33 mouse cellular contexts compared by ENCODE assay signal in genomic region chr13:31318008-31318407, GRCm38 (mm10).
"Had no signal": no experiment of that assay in that cellular context is flagged by ENCODE, and none has a peak within 500 bp of the region (broad histone marks: within the 10 kb centered on the region; RNA-seq: fewer than 3 reads in every experiment).

No protein-coding gene starts in this region.

- H3K4me2 ChIP-seq: limb, embryonic 12.5 days; limb, embryonic 13.5 days; limb, embryonic 15.5 days; liver, embryonic 11.5 days; liver, embryonic 12.5 days; liver, embryonic 13.5 days; liver, embryonic 15.5 days; lung, embryonic 14.5 days; lung, embryonic 15.5 days; midbrain, embryonic 12.5 days; midbrain, embryonic 13.5 days; midbrain, embryonic 15.5 days; neural tube, embryonic 12.5 days; neural tube, embryonic 13.5 days had no signal

- H3K4me1 ChIP-seq: limb, embryonic 12.5 days; liver, embryonic 12.5 days; liver, embryonic 13.5 days; liver, embryonic 15.5 days; midbrain, embryonic 10.5 days; midbrain, embryonic 12.5 days; midbrain, embryonic 13.5 days; midbrain, embryonic 15.5 days; neural tube, embryonic 12.5 days; neural tube, embryonic 13.5 days had no signal

- ATAC-seq: liver, embryonic 12.5 days; liver, postnatal 0 days; lung, postnatal 0 days; midbrain, embryonic 13.5 days; midbrain, embryonic 15.5 days; midbrain, embryonic 16.5 days had no signal

- H3K27ac ChIP-seq: left cerebral cortex, adult 2 months; limb, embryonic 10.5 days; limb, embryonic 12.5 days; limb, embryonic 13.5 days; limb, embryonic 15.5 days; liver, embryonic 12.5 days; liver, embryonic 13.5 days; liver, embryonic 14.5 days; liver, embryonic 15.5 days; lung, embryonic 15.5 days; macrophage; midbrain, embryonic 10.5 days; midbrain, embryonic 12.5 days; midbrain, embryonic 13.5 days; midbrain, embryonic 15.5 days; neural tube, embryonic 12.5 days; neural tube, embryonic 13.5 days had no signal

- H3K9me3 ChIP-seq: limb, embryonic 10.5 days; limb, embryonic 12.5 days; limb, embryonic 15.5 days; liver, embryonic 12.5 days; liver, embryonic 13.5 days; liver, embryonic 15.5 days; lung, embryonic 15.5 days; midbrain, embryonic 10.5 days; midbrain, embryonic 12.5 days; midbrain, embryonic 13.5 days; midbrain, embryonic 15.5 days; neural tube, embryonic 12.5 days; neural tube, embryonic 13.5 days had no signal

- H3K9ac ChIP-seq: limb, embryonic 12.5 days; limb, embryonic 13.5 days; limb, embryonic 15.5 days; liver, embryonic 12.5 days; liver, embryonic 13.5 days; liver, embryonic 14.5 days; liver, embryonic 15.5 days; liver, postnatal 0 days; lung, embryonic 14.5 days; lung, embryonic 15.5 days; midbrain, embryonic 12.5 days; midbrain, embryonic 13.5 days; midbrain, embryonic 15.5 days; neural tube, embryonic 12.5 days; neural tube, embryonic 13.5 days had no signal

- H3K4me3 ChIP-seq: left cerebral cortex, adult 2 months; limb, embryonic 10.5 days; limb, embryonic 12.5 days; limb, embryonic 13.5 days; limb, embryonic 15.5 days; liver, embryonic 12.5 days; liver, embryonic 13.5 days; liver, embryonic 15.5 days; lung, embryonic 15.5 days; megakaryocyte, embryonic 14.5 days; midbrain, embryonic 10.5 days; midbrain, embryonic 12.5 days; midbrain, embryonic 13.5 days; midbrain, embryonic 15.5 days; myocyte; neural tube, embryonic 12.5 days; neural tube, embryonic 13.5 days had no signal

- H3K27me3 ChIP-seq: limb, embryonic 13.5 days; limb, embryonic 15.5 days; liver, embryonic 12.5 days; liver, embryonic 13.5 days; liver, embryonic 15.5 days; lung, embryonic 15.5 days; megakaryocyte, embryonic 14.5 days; midbrain, embryonic 12.5 days; midbrain, embryonic 13.5 days; midbrain, embryonic 15.5 days; neural tube, embryonic 12.5 days; neural tube, embryonic 13.5 days had no signal

- H3K36me3 ChIP-seq: limb, embryonic 10.5 days; limb, embryonic 12.5 days; limb, embryonic 13.5 days; limb, embryonic 15.5 days; liver, embryonic 12.5 days; liver, embryonic 13.5 days; liver, embryonic 15.5 days; lung, embryonic 15.5 days; midbrain, embryonic 10.5 days; midbrain, embryonic 12.5 days; midbrain, embryonic 13.5 days; midbrain, embryonic 15.5 days; neural tube, embryonic 12.5 days; neural tube, embryonic 13.5 days had no signal

- DNase-seq: left cerebral cortex, postnatal 4 days; liver; liver, embryonic 13.5 days; liver, postnatal 0 days; lung, adult 18-20 months; lung, adult 2 months; lung, embryonic 14.5 days; lung, postnatal 10 days; lung, postnatal 14 days; lung, postnatal 36 days; lung, postnatal 4 days; midbrain, embryonic 14.5 days had no signal
